Mouse (Mus musculus): ENCODE results near the gene Lin28a. TPM values are rescaled to one million over a fixed set of nuclear protein-coding genes. Genes with fewer than 3 reads are reported as not detected.
"Not testable (repeated sequence)": the region's sequence is repeated elsewhere in the genome, so short reads cannot be mapped to it uniquely, and the experiment has no call there.

The Lin28a gene
- polyA plus RNA-seq, 1 experiment from 2014 or later: 0.51 TPM

- Histone ChIP-seq H3K4me1 (replicated peaks) (peaks cover 9% of the 10 kb centered on the region), H3K27ac (no peak overlapping the region), H3K36me3 (0 out of 2 replicates have a peak, but pooled peaks cover under 1% of the 10 kb centered on the region), H3K4me3 (replicated peaks) (no peak overlapping the region), H3K9me3 (no peaks in the 10 kb centered on the region), H3K27me3 (no peaks in the 10 kb centered on the region), H3K9ac (replicated peaks) (no peak overlapping the region), H3K4me2 (no peak overlapping the region)
- WGBS: 66% methylated on average over 4 of the region's 4 CpGs
- no peak for ATAC-seq (ENCODE audit: insufficient number of reproducible peaks, insufficient read depth, low FRiP score, low TSS enrichment, low read depth)
Observed at GRCm38 (mm10) chr4:134002246-134002645, 16.4 kb downstream of the Lin28a start.

GRCm38 (mm10) chr4:134001710-134002109, 16.9 kb downstream of the Lin28a start:
- H3K4me1 ChIP-seq (replicated peaks): peaks cover 9% of the 10 kb centered on the region
- 41% methylated on average over 10 of the region's 10 CpGs for WGBS
- H3K4me3 ChIP-seq (replicated peaks): no peak overlapping the region
- no peak overlapping the region for H3K27ac ChIP-seq
- H3K4me2 ChIP-seq: no peak overlapping the region
- H3K9ac ChIP-seq (replicated peaks): no peak overlapping the region
- H3K9me3 ChIP-seq: no peaks in the 10 kb centered on the region
- H3K36me3 ChIP-seq: peaks cover 6% of the 10 kb centered on the region
- ATAC-seq (ENCODE audit: insufficient number of reproducible peaks, insufficient read depth, low FRiP score, low TSS enrichment, low read depth): no peak
- no peaks in the 10 kb centered on the region for H3K27me3 ChIP-seq

GRCm38 (mm10) chr4:134000466-134001438, 17.9 kb downstream of the Lin28a start, which contains the start of gene Dhdds:
Dhdds (minus strand) TSS chr4:134000918.
- H3K27ac ChIP-seq: 0 out of 2 replicates have a peak within 1 kb of the TSS, but pooled peaks have one; percentile 59
- H3K4me2 ChIP-seq: peak within 1 kb of the TSS; percentile 89
- peaks cover 9% of the 10 kb centered on the region for H3K4me1 ChIP-seq (replicated peaks)
- peaks cover 14% of the 10 kb centered on the region for H3K36me3 ChIP-seq
- 2% methylated on average over 49 of the region's 49 CpGs for WGBS
- ATAC-seq (ENCODE audit: insufficient number of reproducible peaks, insufficient read depth, low FRiP score, low TSS enrichment, low read depth): peak; percentile 93
- H3K4me3 ChIP-seq (replicated peaks): peak within 1 kb of the TSS; percentile 69
- no peaks in the 10 kb centered on the region for H3K9me3 ChIP-seq
- no peaks in the 10 kb centered on the region for H3K27me3 ChIP-seq
- peak within 1 kb of the TSS; percentile 72 for H3K9ac ChIP-seq (replicated peaks)

GRCm38 (mm10) chr4:133994697-133995096, 23.9 kb downstream of the Lin28a start:
- H3K27me3 ChIP-seq: no peaks in the 10 kb centered on the region
- H3K9me3 ChIP-seq: no peaks in the 10 kb centered on the region
- no peak for ATAC-seq (ENCODE audit: insufficient number of reproducible peaks, insufficient read depth, low FRiP score, low TSS enrichment, low read depth)
- no peak overlapping the region for H3K9ac ChIP-seq (replicated peaks)
- H3K4me3 ChIP-seq (replicated peaks): no peak overlapping the region
- H3K36me3 ChIP-seq: peaks cover 72% of the 10 kb centered on the region
- H3K27ac ChIP-seq: no peak overlapping the region
- peaks cover 3% of the 10 kb centered on the region; the same call in 1 of the 2 replicates for H3K4me1 ChIP-seq (replicated peaks)
- no peak overlapping the region for H3K4me2 ChIP-seq
- 92% methylated on average over 8 of the region's 8 CpGs for WGBS

- H3K27ac ChIP-seq: no peak overlapping the region
- no peaks in the 10 kb centered on the region for H3K27me3 ChIP-seq
- H3K9me3 ChIP-seq: no peaks in the 10 kb centered on the region
- ATAC-seq (ENCODE audit: insufficient number of reproducible peaks, insufficient read depth, low FRiP score, low TSS enrichment, low read depth): no peak
- no peaks in the 10 kb centered on the region for H3K4me1 ChIP-seq (replicated peaks)
- H3K9ac ChIP-seq (replicated peaks): no peak overlapping the region
- 88% methylated on average over 13 of the region's 13 CpGs for WGBS
- H3K36me3 ChIP-seq: peaks cover 92% of the 10 kb centered on the region
- no peak overlapping the region for H3K4me2 ChIP-seq
- H3K4me3 ChIP-seq (replicated peaks): no peak overlapping the region
Observed at GRCm38 (mm10) chr4:133991087-133991660, 27.5 kb downstream of the Lin28a start.

GRCm38 (mm10) chr4:133990035-133990434, 28.6 kb downstream of the Lin28a start:
- Histone ChIP-seq H3K27me3 (no peaks in the 10 kb centered on the region), H3K36me3 (peaks cover 93% of the 10 kb centered on the region), H3K27ac (no peak overlapping the region), H3K4me2 (no peak overlapping the region), H3K9ac (replicated peaks) (no peak overlapping the region), H3K9me3 (no peaks in the 10 kb centered on the region), H3K4me3 (replicated peaks) (no peak overlapping the region), H3K4me1 (replicated peaks) (no peaks in the 10 kb centered on the region)
- 73% methylated on average over 4 of the region's 4 CpGs for WGBS
- ATAC-seq (ENCODE audit: insufficient number of reproducible peaks, insufficient read depth, low FRiP score, low TSS enrichment, low read depth): no peak

GRCm38 (mm10) chr4:133988289-133988688, 30.4 kb downstream of the Lin28a start:
- 96% methylated on average over 7 of the region's 8 CpGs for WGBS
- ATAC-seq (ENCODE audit: insufficient number of reproducible peaks, insufficient read depth, low FRiP score, low TSS enrichment, low read depth); H3K9ac ChIP-seq (replicated peaks); H3K27me3 ChIP-seq; H3K4me2 ChIP-seq; H3K9me3 ChIP-seq; H3K4me1 ChIP-seq (replicated peaks); H3K4me3 ChIP-seq (replicated peaks); H3K27ac ChIP-seq: not testable (repeated sequence)
- peaks cover 83% of the 10 kb centered on the region for H3K36me3 ChIP-seq

GRCm38 (mm10) chr4:133982936-133983335, 35.7 kb downstream of the Lin28a start:
- 85% methylated on average over 13 of the region's 13 CpGs for WGBS
- peaks cover 85% of the 10 kb centered on the region for H3K36me3 ChIP-seq
- no peaks in the 10 kb centered on the region for H3K4me1 ChIP-seq (replicated peaks)
- H3K9me3 ChIP-seq: no peaks in the 10 kb centered on the region
- no peak for ATAC-seq (ENCODE audit: insufficient number of reproducible peaks, insufficient read depth, low FRiP score, low TSS enrichment, low read depth)
- no peaks in the 10 kb centered on the region for H3K27me3 ChIP-seq
- H3K9ac ChIP-seq (replicated peaks): no peak overlapping the region
- H3K4me2 ChIP-seq: no peak overlapping the region
- no peak overlapping the region for H3K4me3 ChIP-seq (replicated peaks)
- H3K27ac ChIP-seq: no peak overlapping the region

GRCm38 (mm10) chr4:133980496-133980895, 38.1 kb downstream of the Lin28a start:
- H3K27me3 ChIP-seq: no peaks in the 10 kb centered on the region
- ATAC-seq (ENCODE audit: insufficient number of reproducible peaks, insufficient read depth, low FRiP score, low TSS enrichment, low read depth): no peak
- no peaks in the 10 kb centered on the region for H3K9me3 ChIP-seq
- WGBS: 85% methylated on average over 5 of the region's 5 CpGs
- H3K4me1 ChIP-seq (replicated peaks): no peaks in the 10 kb centered on the region
- H3K9ac ChIP-seq (replicated peaks): no peak overlapping the region
- peaks cover 83% of the 10 kb centered on the region for H3K36me3 ChIP-seq
- no peak overlapping the region for H3K27ac ChIP-seq
- no peak overlapping the region for H3K4me2 ChIP-seq
- H3K4me3 ChIP-seq (replicated peaks): no peak overlapping the region

- H3K36me3 ChIP-seq: peaks cover 88% of the 10 kb centered on the region
- H3K9ac ChIP-seq (replicated peaks): no peak overlapping the region
- no peak for ATAC-seq (ENCODE audit: insufficient number of reproducible peaks, insufficient read depth, low FRiP score, low TSS enrichment, low read depth)
- WGBS: 94% methylated on average over 10 of the region's 10 CpGs
- H3K4me3 ChIP-seq (replicated peaks): no peak overlapping the region
- no peaks in the 10 kb centered on the region for H3K4me1 ChIP-seq (replicated peaks)
- no peaks in the 10 kb centered on the region for H3K27me3 ChIP-seq
- H3K4me2 ChIP-seq: no peak overlapping the region
- H3K9me3 ChIP-seq: no peaks in the 10 kb centered on the region
- H3K27ac ChIP-seq: no peak overlapping the region
Observed at GRCm38 (mm10) chr4:133978021-133978711, 40.5 kb downstream of the Lin28a start.

- no peak for ATAC-seq (ENCODE audit: insufficient number of reproducible peaks, insufficient read depth, low FRiP score, low TSS enrichment, low read depth)
- Histone ChIP-seq H3K4me1 (replicated peaks) (peaks cover 18% of the 10 kb centered on the region), H3K27me3 (no peaks in the 10 kb centered on the region), H3K4me3 (replicated peaks) (no peak overlapping the region), H3K27ac (no peak overlapping the region), H3K9ac (replicated peaks) (no peak overlapping the region), H3K4me2 (no peak overlapping the region), H3K36me3 (peaks cover 62% of the 10 kb centered on the region), H3K9me3 (no peaks in the 10 kb centered on the region)
- 56% methylated on average over 8 of the region's 8 CpGs for whole genome bisulfite sequencing
Observed at GRCm38 (mm10) chr4:133971741-133972140, 46.9 kb downstream of the Lin28a start.

Measured in limb, embryonic 12.5 days (tissue).